Mouse (Mus musculus) brain, embryonic 14.5 days (tissue): ENCODE results near the gene Ube2n. TPM values are rescaled to one million over a fixed set of nuclear protein-coding genes. Genes with fewer than 3 reads are reported as not detected.
"Not testable (repeated sequence)": the region's sequence is repeated elsewhere in the genome, so short reads cannot be mapped to it uniquely, and the experiment has no call there.

ENCODE experiments used
- DNase-seq: peaks from one replicate; pipeline ENCODE4 v3.0.0-alpha.2; 2011; ENCODE audit warnings: low read depth
- CTCF ChIP-seq: fragments of 200-500 bp; IDR thresholded peaks from 2 replicates; pipeline ENCODE4 v1.5.1; 2012; ENCODE audit warnings: inconsistent platforms, mild to moderate bottlenecking, moderate library complexity, borderline replicate concordance; ENCODE audit not compliant: insufficient read depth, insufficient read length; ENCODE audit errors: extremely low read depth
- POLR2A ChIP-seq: fragments of 200-500 bp; IDR thresholded peaks from 2 replicates; pipeline ENCODE4 v1.6.1; 2012; ENCODE audit warnings: mild to moderate bottlenecking, inconsistent platforms, borderline replicate concordance; ENCODE audit not compliant: poor library complexity, insufficient read depth, insufficient read length, severe bottlenecking; ENCODE audit errors: extremely low read depth
- polyA plus RNA-seq: library from polyadenylated mRNA; depleted of rRNA; stranded (reverse); fragments of >200 nt; gene quantifications from 2 replicates; pipeline ENCODE4 v1.2.3, GENCODE M21; 2012

The Ube2n gene
- polyA plus RNA-seq, 1 experiment, result 231 TPM

GRCm38 (mm10) chr10:95545051-95545450, 30.1 kb downstream of the Ube2n start:
- no peak for TF ChIP-seq CTCF
- no peak for TF ChIP-seq POLR2A
- DNase-seq, result peak; percentile 42

- TF ChIP-seq CTCF, result no peak
- TF ChIP-seq POLR2A, result no peak
- DNase-seq, result no peak
Measured at GRCm38 (mm10) chr10:95546178-95546577, 31.2 kb downstream of the Ube2n start.

DNA sequence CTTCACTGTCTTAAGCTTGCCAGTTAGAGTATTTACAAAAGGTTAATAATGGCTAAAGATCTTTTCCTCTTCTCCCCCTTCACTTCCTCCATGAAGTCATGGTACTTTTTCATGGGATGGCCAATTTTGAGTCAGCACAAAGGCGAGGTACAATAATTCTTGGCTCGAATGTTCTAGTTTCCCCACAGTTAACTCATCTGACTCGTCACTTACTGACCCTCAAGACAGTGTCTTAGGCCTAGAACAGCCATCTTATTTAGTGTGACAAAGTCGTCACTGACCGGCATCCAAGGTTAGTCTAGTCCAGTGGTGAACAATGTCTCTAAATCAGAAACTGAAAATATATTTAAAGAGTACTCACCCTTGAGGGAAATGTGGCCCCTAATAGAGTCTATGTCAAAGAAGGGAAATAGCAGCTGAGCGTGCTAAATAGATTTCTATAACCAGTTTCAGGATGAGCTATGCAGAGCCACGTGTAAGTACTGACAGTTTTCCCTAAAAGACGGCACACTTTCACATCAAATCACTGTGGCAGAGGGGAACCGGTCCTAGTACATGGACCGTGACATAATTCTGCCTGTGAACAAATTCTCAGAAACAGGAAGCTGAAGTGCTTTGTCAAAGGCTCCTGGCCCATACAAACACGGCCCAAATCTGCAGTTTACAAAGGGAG, 33.3 kb downstream of the Ube2n start:
- DNase-seq, result no peak
- no peak for TF ChIP-seq CTCF
- no peak for TF ChIP-seq POLR2A

GRCm38 (mm10) chr10:95549080-95549479, 34.1 kb downstream of the Ube2n start:
- not testable (repeated sequence) for DNase-seq

- 0 out of 2 replicates have a peak, but pooled peaks have one; percentile 26 for TF ChIP-seq CTCF
- no peak for TF ChIP-seq POLR2A
- DNase-seq, result peak; percentile 55
Measured at GRCm38 (mm10) chr10:95550506-95550905, 35.6 kb downstream of the Ube2n start.

GRCm38 (mm10) chr10:95551752-95552151, 36.8 kb downstream of the Ube2n start:
- DNase-seq, result peak; percentile 56
- TF ChIP-seq CTCF (peak; percentile 46; the same call in 1 of the 2 replicates), POLR2A (no peak)

DNA sequence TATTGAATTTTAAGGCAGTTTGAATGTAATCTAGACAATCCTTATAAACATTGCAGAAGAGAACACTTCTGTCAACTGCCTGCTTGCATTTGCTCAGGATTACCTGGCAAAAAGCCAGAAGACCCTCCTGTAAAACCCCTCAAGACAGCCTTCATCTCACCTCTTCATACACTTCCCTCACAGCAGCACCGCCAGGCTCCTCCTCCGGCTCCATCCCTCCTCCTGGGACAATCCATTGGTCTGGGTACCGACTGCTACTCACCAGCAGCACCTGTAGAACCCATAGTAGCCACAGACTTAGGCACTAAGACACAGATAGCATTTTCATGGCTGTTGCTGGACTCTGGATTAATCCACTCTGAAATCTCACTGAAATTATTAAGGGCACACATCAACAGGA, 37.4 kb downstream of the Ube2n start:
- TF ChIP-seq CTCF, result no peak
- TF ChIP-seq POLR2A, result no peak
- no peak for DNase-seq

DNA sequence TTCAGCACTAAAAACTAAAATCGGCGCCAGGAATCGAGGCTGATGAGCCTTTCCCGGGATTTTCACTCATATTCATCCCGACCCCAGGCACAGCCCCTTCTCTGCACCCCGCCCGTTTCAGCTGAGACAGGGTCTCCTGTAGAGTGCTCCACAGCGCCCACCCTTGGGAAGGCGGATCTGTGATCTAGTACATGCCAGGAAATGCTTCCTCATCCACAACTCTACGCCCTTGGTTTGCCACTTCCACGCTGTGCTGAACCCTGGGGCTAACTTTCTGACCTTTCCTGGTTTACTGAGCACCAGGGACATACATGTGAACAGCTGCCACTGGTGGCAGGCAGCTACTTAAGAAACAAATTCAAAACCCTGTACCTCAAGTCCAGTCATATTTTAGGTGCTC, 40.9 kb downstream of the Ube2n start:
- no peak for DNase-seq

DNA sequence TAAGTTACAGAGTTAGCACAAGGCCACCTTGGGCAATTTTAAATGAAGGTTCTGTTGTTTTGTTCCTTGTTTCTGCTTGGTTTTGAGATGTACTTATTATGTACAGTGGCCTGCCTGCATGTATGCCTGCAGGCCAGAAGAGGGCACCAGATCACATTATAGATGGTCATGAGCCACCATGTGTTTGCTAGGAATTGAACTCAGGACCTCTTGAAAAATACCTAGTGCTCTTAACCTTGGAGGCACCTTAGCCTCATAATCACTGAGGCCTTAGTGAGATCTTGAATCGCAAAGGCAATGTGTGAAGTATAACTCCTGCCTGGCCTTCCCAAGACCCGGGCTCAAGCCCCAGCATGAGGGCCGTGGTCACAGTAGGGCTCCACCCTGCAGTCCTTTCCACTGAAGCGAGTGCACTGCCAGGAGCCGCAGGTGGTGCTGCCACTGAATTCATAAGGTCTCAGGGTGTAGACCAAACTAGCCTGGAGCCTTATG, 42.4 kb downstream of the Ube2n start:
- TF ChIP-seq POLR2A (no peak), CTCF (peak; percentile 52; the same call in 1 of the 2 replicates)
- DNase-seq, result peak; percentile 39

More for the DNA sequence above, 40.9 kb downstream of the Ube2n start:
- no peak for TF ChIP-seq POLR2A

GRCm38 (mm10) chr10:95559426-95559825, 44.5 kb downstream of the Ube2n start:
- TF ChIP-seq POLR2A (no peak), CTCF (no peak)
- DNase-seq, result no peak

DNA sequence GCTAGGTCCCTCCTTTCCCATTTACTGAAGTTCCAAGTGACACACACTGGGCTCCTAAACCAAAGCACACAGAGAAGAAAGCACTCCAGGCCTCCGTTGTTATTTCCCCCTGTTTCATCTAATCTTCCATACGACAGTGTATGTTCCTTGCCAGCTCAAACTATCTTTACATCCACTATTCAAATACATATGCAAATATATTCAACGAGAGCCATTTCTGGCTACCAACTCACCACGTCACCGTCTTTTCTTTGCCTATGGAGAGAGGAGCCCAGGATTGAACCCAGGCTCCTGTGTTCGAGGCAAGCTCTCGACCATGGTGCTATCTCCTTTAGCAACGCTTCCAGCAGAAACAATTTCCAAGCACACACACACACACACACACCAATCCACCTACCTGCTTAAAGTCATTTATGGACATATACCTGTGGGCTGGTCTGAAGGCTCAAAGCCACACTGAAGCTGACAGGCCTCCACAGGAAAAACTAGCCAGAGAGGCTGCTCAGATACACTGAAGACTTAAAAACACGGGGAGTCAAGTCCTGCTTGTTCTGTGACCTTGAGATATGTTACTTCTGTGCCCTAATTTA, 45.5 kb downstream of the Ube2n start:
- no peak for DNase-seq
- TF ChIP-seq POLR2A (no peak), CTCF (no peak)

DNA sequence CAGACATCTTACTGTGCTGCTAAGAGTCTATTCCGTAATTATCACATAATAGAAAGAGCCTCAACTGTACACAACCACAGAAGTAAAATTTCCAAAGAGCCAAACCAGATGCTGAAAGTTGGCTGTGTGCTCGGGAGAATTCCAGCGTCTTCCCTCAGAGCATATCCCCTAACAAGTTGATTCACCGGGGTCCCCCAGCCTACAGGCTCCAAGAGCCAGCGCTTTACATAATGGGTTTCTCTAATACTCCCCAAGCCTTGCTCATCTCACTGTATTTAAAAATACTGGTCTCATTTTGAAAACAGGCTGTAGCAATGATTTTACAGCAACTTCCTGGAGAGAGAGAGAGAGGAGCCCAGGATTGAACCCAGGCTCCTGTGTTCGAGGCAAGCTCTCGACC, 46.7 kb downstream of the Ube2n start:
- no peak for TF ChIP-seq CTCF
- TF ChIP-seq POLR2A, result no peak
- DNase-seq, result no peak
